20 mouse cellular contexts compared by ENCODE assay signal in the genomic region with DNA sequence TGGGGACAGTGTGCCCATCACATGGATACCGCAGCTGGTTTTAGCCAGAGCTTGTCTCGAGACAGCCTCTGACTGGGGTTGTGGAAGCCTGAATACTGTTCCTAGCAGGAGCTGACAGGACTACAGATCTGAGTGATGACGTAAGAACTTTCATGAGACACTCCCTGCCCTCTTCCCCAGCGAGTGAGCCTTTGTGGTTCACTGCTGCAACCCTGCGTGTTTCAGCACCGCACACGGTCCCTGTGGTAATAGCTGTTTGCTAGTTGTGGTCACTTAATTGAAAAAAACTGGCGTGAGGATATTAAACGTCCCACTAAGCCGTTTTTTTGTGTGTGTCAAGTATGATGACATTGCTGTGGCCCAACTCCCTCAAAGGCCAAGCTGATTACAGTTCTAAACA.
DNase-seq lines count a peak whose midpoint lies in the region; ATAC-seq and TF ChIP-seq lines count a peak whose summit lies in the region.
"Had no signal": no experiment of that assay in that cellular context is flagged by ENCODE, and none has a peak within 500 bp of the region (broad histone marks: within the 10 kb centered on the region; RNA-seq: fewer than 3 reads in every experiment).

No protein-coding gene starts in this region.

- no peaks in the 10 kb centered on the region for H3K27me3 ChIP-seq in liver, adult 2 months (ENCODE audit: control insufficient read depth, insufficient read depth, low read length)
- no peaks in the 10 kb centered on the region for H3K27me3 ChIP-seq in liver, embryonic 12.5 days (replicated peaks)
- H3K27me3 ChIP-seq in C2C12 (ENCODE audit: control insufficient read depth, insufficient read depth, insufficient read length): no peaks in the 10 kb centered on the region
- H3K27me3 ChIP-seq: limb, embryonic 12.5 days; liver, embryonic 15.5 days had no signal

- WGBS in liver, adult 2 months: 57% methylated on average over 10 of the region's 10 CpGs
- WGBS in liver, embryonic 12.5 days (ENCODE audit: insufficient replicate concordance): 66% methylated on average over 10 of the region's 10 CpGs

- no peak overlapping the region for H3ac ChIP-seq in C2C12 (ENCODE audit: control insufficient read depth, insufficient read length, low read depth)

- ATAC-seq in liver, embryonic 12.5 days: no peak
- ATAC-seq in monocyte, adult 5-6 weeks (replicated peaks; ENCODE audit: insufficient number of reproducible peaks, low FRiP score, low TSS enrichment, poor library complexity, severe bottlenecking): peak; percentile 47

- TF ChIP-seq CTCF in liver, adult 2 months (IDR thresholded peaks at IDR 0.05; ENCODE audit: low read depth, low read length): no peak
- TF ChIP-seq CTCF in C2C12 (IDR thresholded peaks at IDR 0.05; ENCODE audit: control insufficient read depth, insufficient read depth, insufficient read length): no peak

- no peak for TF ChIP-seq POLR2A in liver, adult 2 months (IDR thresholded peaks at IDR 0.05; ENCODE audit: extremely low read depth, insufficient read depth, low read length)

- no peaks in the 10 kb centered on the region for H3K36me3 ChIP-seq in liver, adult 2 months (ENCODE audit: control insufficient read depth, insufficient read depth, low read length)
- H3K36me3 ChIP-seq in liver, embryonic 12.5 days: no peaks in the 10 kb centered on the region
- H3K36me3 ChIP-seq in C2C12 (ENCODE audit: control insufficient read depth, insufficient read depth): no peaks in the 10 kb centered on the region
- H3K36me3 ChIP-seq: heart, embryonic 10.5 days; limb, embryonic 12.5 days; liver, embryonic 15.5 days; neural tube, embryonic 13.5 days had no signal

- H3K4me1 ChIP-seq in liver, adult 2 months (ENCODE audit: control insufficient read depth, insufficient read depth, low read length): peaks cover 37% of the 10 kb centered on the region
- H3K4me1 ChIP-seq in liver, embryonic 12.5 days: peaks cover 59% of the 10 kb centered on the region
- H3K4me1 ChIP-seq: neural tube, embryonic 13.5 days had no signal

- no peaks in the 10 kb centered on the region for H3K79me2 ChIP-seq in liver, adult 2 months (ENCODE audit: control insufficient read depth, insufficient read depth, low read length)
- H3K79me2 ChIP-seq in C2C12 (ENCODE audit: control insufficient read depth, insufficient read depth): no peaks in the 10 kb centered on the region

- H3K4me2 ChIP-seq in liver, embryonic 12.5 days: no peak overlapping the region
- H3K4me2 ChIP-seq: limb, embryonic 12.5 days; liver, embryonic 15.5 days; neural tube, embryonic 13.5 days had no signal

- no peak overlapping the region; the same call in 1 of the 2 replicates for H3K27ac ChIP-seq in liver, adult 2 months (replicated peaks; ENCODE audit: insufficient read depth, low read depth, low read length)
- no peak overlapping the region for H3K27ac ChIP-seq in liver, embryonic 12.5 days
- H3K27ac ChIP-seq: heart, embryonic 10.5 days; limb, embryonic 12.5 days; liver, embryonic 15.5 days; neural tube, embryonic 13.5 days had no signal

- peak; percentile 27 for DNase-seq in liver, adult 2 months (ENCODE audit: extremely low read depth, low read depth, low spot score)
- peak; percentile 76 for DNase-seq in adipocyte (ENCODE audit: low spot score)
- DNase-seq in thymus, postnatal 4 days: no peak
- DNase-seq in frontal cortex, adult 2 months (ENCODE audit: extremely low spot score in 1 of 2, low spot score in 1 of 2): no peak
- DNase-seq: adrenal gland, adult 8-10 months; cerebellum, adult 9-11 months; heart, postnatal 10 days; kidney, postnatal 36 days; layer of hippocampus, adult 9-11 months; lung, postnatal 10 days; right cerebral cortex, adult 18-20 months; thymus, postnatal 25 days had no signal

- no peaks in the 10 kb centered on the region for H3K9me3 ChIP-seq in liver, embryonic 12.5 days (replicated peaks)
- H3K9me3 ChIP-seq: G1E; heart, embryonic 10.5 days; limb, embryonic 12.5 days; liver, embryonic 15.5 days; neural tube, embryonic 13.5 days had no signal

- no peaks in the 10 kb centered on the region for H3K79me3 ChIP-seq in C2C12 (ENCODE audit: low read depth)

- H3K4me3 ChIP-seq in liver, adult 2 months (ENCODE audit: insufficient read depth, low read depth, low read length): no peak overlapping the region
- no peak overlapping the region for H3K4me3 ChIP-seq in liver, embryonic 12.5 days
- no peak overlapping the region for H3K4me3 ChIP-seq in C2C12 (ENCODE audit: insufficient read depth, poor library complexity, severe bottlenecking)
- H3K4me3 ChIP-seq: heart, embryonic 10.5 days; limb, embryonic 12.5 days; liver, embryonic 15.5 days; neural tube, embryonic 13.5 days had no signal

- no peak overlapping the region for H3K9ac ChIP-seq in liver, adult 2 months (ENCODE audit: low read depth, low read length)
- no peak overlapping the region for H3K9ac ChIP-seq in liver, embryonic 12.5 days
- H3K9ac ChIP-seq: limb, embryonic 12.5 days; liver, embryonic 15.5 days; neural tube, embryonic 13.5 days had no signal

TF ChIP-seq in C2C12, 6 proteins besides CTCF, POLR2A, EP300 and RAD21:
- TF ChIP-seq MYOG (IDR thresholded peaks at IDR 0.05; ENCODE audit: control insufficient read depth, extremely low read depth, insufficient read length): no peak
- TF ChIP-seq CEBPB (IDR thresholded peaks at IDR 0.05; ENCODE audit: low read depth): peak; percentile 21

Comparison
In these comparisons a context has a peak if more than half of its experiments do, and no peak if none do; other contexts are left out.
1. DNase-seq: peak in liver, adult 2 months (single experiment) and adipocyte (single experiment); none in thymus, postnatal 4 days (single experiment) and frontal cortex, adult 2 months (0 of 2).